Mouse (Mus musculus) liver, postnatal 0 days (tissue): ENCODE measurements around the gene Asic3.

Experiments used
- CTCF ChIP-seq: sonication (generic); IDR thresholded peaks from 2 replicates; pipeline ENCODE4 v1.5.1; 2016; ENCODE audit warnings: antibody characterized with exemption, low read depth
- EP300 ChIP-seq: IDR thresholded peaks from 2 replicates; pipeline ENCODE4 v1.6.1; 2016; ENCODE audit warnings: antibody characterized with exemption, low read depth, mild to moderate bottlenecking

GRCm38 (mm10) chr5:24381988-24382387 is 31.2 kb upstream of the Asic3 start:
- no peak for TF ChIP-seq CTCF
- TF ChIP-seq EP300 = no peak
